Mouse (Mus musculus) testis, postnatal 14 days (tissue): ENCODE results near the gene Gm20388.

Experiments
- DNase-seq: peaks from one replicate; pipeline ENCODE4 v3.0.0; 2021; ENCODE audit warnings: low spot score

Gene Gm20388

DNA sequence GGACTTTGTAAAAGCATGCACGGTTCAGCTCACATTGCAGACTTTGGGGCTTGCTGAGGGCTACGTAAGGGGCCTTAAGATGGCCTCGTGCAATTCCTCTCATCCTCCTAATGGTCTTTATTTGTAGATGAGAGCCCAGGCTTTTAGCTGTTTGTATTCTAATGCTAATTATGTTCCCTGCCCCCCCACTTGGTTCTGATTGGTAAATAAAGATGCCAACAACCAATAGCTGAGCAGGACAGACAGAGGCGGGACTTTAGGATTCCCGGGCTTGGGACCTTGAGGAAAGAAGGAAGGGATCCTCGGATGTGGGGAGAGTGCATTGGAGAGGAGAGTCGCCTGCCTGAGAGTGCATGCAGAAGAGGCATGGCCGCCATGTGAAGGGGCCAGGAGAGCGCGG lies 3849.3 kb downstream of the Gm20388 start:
- DNase-seq = no peak

DNA sequence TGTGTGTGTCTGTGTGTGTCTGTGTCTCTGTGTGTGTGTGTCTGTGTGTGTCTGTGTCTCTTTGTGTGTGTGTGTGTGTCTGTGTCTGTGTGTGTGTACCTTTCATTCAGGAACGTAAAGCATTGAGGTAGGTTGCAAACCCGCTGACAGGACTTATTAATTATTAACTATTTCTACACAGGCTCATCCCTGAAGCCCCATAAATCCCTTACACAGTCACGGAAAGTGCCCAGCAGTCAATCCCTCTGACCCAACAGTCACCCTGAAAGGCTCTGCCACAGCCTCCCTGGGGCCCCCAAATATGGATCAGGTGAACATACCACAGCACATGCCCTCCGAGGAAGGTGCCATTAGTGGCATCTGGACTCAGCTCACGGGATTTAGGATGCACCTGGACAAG lies 3849.9 kb downstream of the Gm20388 start:
- DNase-seq = no peak

DNA sequence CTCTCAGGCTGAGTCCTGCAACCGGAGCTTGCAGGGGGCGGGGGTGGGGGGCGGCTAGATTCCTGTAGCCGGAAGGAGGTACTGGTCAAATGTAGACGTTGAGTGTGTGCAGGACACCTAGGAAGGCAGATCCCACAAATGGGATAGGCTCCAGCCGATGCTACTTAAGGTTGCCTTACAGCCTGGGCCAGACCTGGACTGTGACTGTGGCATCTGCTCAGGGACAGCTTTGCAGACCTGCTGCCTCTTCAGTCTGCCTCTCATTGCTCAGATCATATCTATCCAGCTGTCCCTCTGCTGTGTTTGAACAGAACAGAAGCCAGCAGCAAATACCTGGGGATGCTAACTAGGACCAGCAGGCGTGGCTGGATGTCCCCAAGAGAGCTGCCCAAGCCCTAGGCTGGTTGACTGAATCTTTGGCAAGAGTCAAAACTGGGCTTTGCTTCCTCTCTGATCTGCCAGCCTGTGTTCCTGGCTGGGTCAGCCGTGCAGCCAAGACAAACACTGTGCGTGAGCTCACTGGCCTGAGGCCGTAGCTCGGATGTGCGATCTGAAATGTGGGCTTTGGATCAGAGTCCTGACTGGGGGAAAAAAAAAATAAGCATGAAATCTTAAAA lies 3850.7 kb downstream of the Gm20388 start:
- peak; percentile 29 for DNase-seq

DNA sequence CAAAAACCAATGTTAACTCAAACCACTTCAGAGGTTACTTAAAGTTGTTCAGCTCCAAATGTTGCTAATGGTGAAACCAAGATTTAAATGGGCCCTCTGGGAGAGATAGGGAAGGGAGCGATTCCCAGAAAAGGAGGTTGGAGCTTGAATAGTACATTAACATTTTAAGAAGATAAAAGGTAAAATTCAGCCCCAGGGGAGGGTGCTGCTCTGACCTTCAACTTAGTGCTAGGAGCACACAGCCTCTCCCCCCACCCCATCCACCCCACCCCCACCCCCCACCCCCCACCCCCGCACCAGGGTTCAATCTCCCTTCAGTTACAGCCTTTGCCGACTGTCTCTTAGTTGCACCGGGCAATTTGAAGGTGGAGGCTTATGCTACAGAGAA lies 3851.2 kb downstream of the Gm20388 start:
- no peak for DNase-seq

DNA sequence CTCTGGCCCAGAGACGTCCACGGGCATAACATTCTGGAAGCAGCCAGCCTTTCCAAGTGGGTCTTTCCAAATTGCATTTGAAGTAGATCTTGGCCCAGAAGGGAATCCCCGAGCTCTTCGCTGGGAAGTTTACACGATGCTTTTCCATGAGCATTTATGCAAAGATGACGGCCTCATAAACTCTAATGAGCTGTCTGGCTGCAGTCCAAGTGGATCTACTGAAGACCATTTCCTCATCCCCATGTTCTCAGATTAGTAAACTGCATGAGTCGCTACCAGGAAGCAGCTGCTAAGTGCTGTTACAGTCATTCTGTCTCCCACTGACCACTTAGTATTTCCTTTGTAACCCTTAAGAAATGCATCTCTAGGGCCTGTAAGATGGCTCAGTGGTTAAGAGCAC lies 3852.7 kb downstream of the Gm20388 start:
- no peak for DNase-seq

DNA sequence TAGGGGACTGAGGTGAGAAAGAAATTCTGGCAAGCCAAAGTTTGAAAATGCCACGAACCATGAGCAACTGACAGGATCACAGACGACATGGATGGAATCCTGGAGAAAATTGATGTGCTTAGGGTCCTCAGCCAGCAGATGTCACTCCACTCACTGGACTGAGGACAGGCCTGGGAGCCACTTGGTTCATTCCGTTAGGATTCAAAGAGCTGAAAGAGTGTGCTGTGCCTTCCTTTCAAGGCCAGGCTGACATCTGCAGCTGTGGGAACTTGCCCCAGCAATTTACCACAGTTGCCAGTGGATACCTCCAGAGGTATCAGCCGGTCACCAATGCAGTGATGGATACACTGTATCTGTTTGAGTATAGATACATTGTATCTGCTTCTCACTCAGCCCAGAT lies 3854.0 kb downstream of the Gm20388 start:
- peak; percentile 77 for DNase-seq

DNA sequence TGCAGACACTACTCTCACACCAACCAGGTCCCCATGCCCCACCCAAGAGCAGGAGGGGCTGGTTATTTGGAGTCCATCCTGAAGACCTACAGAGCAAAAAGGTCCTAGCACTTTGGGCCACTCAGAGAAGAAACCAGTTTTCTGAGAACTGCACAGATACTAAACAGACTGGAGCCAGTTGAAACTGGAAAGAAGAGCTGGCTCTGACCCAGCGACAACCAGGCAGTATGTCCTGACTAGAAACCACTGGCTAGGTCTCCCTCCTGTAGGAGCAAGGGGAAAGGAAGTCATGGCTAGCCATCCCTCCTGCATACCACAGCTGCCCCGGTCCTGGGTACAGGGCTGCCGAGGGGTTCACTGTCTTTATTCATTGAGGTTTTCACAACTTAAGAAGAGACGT lies 3855.9 kb downstream of the Gm20388 start:
- DNase-seq = no peak

DNA sequence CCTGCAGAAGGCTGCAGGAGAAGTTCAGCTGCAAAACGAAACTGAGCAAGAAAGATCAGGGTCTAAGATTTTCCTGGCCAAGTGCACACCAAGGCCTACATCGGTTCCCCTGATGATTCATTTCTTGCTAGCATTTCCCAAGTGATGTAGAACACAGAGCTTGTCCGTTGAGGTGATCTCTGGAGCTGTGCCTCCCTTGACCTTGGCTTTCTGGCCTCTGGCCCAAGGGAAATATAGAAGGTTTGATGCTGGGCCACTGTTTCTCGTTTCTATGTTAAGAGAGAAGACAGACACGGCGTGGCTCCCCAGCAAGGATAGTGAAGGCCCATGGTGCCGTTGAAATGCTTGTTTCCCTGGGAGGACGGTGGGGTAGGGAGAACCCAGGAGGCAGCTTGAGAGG lies 3857.2 kb downstream of the Gm20388 start:
- no peak for DNase-seq

DNA sequence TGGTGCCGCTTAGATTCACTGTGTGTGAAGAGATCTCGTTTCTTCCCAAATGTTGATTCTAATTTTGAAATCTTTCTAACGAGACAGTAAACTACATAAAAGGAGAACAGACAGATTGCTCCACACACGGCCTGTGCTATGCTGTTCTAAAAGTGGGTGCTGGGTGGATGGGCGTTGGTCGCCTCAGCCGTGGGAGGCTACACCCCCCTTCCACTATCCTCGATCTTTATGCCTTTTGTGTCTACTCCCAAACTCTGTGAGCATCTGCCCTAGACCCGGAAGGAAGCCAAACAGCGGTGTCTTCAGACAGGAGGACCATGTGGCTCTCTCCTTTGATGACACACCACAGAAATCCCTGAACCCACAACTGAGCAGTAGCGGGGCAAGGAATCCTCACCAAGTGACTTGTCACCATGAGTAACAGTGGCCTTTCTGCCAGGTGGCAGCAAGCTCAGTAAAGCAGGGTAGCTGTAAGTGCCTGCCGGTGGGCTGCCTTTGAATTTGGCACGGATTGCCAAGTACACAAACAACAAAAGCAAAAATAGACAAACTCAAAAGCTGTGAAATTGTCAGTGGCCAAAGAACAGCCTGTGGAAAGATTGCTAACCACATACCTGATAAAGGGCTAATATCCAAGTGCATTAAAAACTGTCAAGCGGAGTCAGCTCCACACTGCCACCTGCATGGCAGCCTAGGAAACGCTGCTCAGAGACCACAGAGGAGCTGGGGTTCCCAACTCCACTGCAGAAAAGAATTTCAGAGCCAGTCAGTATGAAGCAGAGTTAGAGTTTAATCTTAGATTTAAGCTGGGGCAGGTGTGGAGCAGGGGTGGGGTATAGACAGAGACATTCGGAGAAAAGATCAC lies 3858.1 kb downstream of the Gm20388 start:
- DNase-seq = no peak

DNA sequence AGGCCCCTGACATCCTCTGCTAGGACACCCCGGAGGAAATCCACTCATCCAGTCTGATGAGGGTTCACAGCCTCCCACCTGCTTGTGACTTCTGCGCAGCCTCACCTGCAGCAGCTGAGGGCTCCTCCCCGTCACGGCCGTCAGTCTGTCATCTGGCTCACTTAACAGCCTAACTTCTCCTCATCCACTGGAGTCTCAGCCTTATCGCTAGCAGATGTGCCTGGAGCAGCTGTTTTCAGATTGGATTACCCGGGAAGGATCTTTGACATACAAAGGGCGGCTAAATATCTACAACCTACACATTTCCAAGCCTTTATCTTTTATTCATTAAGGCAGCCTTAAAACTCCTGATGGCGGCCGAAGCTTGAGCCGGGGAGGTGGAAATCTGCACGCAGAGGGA lies 3862.8 kb downstream of the Gm20388 start:
- no peak for DNase-seq

DNA sequence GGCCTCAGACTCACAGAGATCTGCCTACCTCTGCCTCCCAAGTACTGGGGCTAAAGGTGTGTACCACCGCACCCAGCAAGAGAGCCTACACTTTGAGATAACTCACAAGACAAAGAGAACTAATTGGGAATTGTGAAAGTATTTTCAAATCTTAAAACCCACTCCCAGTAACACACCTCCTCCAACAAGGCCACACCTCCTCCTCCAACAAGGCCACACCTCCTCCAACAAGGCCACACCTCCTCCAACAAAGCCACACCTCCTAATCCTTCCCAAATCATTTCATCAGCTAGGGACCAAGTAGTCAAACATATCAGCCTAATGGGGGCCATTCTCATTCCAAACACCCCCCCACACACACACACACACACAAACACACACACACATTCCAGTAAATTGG lies 3863.8 kb downstream of the Gm20388 start:
- DNase-seq = no peak

DNA sequence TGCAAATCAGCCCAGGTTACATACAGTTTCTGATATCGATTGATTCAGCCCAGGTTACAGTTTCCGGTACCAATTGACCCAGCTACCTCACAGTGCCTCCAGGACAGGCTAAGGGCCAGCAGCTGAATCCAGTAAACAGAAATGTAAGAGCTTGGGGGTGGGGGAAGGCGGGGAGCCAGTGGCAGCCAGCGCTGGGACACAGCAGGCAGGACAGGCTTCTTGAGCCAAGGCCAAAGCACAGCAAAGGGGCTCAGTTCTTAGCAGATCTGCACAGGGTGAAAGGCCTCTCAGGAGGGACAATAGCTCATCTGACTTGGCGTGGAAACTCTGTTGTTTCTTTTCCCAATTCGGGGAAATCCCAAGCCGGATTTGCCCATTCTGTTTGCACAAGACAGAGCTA lies 3866.7 kb downstream of the Gm20388 start:
- peak; percentile 26 for DNase-seq

DNA sequence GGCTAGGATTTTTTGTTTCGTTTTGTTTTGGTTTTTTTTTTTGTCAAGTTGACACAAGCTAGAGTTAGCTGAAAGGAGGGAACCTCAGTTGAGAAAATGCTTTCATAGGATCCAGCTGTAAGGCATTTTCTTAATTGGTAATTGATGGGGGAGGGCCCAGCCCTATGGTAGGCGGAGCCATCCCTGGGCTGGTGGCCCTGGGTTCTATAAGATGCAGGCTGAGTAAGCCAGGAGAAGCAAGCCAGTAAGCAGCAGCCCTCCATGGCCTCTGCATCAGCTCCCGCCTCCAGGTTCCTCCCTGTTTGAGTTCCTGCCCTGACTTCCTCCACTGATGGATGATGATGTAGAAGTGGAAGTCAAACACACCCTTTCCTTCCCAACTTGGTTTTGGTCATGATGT lies 3869.8 kb downstream of the Gm20388 start:
- no peak for DNase-seq

DNA sequence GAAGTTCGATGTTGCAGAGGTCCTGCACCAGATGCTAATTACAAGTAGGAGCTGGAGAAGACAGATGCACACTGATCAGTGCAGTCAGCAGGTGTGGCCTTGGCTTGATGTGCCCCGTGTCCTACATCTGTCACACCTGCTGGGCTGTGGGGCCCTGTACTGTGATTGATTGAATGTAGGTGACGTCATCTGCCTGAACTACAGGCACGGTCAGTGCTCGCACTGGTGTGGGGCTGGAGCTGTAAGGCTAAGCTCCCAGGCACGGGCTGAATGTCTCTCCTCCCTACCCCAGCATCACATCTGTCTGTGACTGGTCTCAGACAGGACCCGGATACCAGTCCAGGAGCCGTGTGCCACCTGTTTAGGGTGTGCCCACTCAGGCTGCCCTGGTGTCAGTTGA lies 3870.6 kb downstream of the Gm20388 start:
- no peak for DNase-seq

DNA sequence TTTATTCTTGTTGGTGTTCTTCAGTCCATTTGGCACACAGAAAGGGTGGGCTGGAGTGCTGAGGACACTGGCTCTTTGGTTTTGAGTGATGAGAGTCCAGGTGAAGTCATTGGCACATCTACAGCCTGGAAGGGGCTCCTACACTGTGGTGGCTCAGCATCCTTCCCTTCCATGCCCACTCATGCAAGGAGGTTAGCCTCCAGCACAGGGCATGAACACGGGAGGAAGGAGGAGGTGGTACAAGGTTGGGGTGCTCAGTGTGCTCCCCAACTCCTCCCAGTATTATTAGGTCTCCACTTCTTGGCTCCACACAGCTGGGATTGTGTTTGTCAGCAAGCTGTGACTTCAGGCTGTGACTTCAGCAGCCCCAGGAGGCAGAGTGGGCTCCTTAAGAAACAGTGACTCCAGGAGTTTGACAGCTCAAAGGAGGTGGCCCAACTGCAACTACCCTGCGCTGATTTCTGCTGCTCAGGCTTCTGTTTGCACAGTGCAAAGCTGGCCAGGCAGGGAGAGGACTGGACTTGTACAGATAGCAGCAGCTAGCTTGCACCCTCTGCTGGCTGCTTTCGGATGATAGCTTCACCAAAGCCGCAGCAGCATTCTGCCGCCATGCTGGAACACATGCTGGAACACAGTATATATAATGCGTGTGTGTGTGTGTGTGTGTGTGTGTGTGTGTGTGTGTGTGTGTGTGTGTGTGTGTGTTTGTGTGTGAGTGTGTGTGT lies 3873.0 kb downstream of the Gm20388 start:
- peak; percentile 64 for DNase-seq

DNA sequence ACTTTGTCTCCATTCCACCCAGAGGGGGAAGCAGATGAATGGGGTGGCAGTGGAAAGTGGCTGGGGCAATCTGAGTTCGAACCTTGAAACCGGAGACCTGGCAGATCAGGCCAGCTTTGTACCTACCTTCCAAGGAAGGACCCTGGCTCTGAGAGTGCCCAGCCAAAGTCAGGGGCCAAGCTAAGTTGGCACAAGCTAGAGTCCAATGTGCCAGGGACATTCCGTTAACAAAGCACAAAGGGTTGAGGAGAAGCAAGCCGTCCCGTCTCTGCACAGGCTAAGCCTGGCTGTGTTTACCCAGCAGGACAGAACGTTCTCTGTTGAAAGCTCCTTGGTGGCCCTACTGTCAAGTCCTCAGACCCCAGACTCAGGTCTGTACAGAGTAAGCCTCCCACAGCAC lies 3875.5 kb downstream of the Gm20388 start:
- DNase-seq = peak; percentile 31

DNA sequence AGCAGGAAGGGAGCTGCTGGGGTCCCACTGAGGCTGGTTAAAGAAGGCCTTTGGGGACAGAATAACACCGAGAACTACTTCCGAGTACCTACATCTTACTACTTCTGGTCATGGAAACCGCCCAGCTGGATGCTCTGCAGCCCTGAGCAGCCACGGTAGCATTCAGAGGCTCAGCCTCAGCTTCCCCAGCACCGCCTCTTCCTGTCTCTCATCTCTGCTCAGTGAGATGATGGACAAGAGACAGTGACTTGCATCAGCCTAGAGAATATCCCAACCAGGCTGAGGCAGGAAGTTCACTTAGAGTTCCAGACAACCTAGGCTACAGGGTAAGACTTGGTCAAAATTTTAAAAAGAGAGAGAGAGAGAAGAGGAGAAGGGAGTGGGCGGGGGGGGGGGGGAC lies 3876.0 kb downstream of the Gm20388 start:
- no peak for DNase-seq

DNA sequence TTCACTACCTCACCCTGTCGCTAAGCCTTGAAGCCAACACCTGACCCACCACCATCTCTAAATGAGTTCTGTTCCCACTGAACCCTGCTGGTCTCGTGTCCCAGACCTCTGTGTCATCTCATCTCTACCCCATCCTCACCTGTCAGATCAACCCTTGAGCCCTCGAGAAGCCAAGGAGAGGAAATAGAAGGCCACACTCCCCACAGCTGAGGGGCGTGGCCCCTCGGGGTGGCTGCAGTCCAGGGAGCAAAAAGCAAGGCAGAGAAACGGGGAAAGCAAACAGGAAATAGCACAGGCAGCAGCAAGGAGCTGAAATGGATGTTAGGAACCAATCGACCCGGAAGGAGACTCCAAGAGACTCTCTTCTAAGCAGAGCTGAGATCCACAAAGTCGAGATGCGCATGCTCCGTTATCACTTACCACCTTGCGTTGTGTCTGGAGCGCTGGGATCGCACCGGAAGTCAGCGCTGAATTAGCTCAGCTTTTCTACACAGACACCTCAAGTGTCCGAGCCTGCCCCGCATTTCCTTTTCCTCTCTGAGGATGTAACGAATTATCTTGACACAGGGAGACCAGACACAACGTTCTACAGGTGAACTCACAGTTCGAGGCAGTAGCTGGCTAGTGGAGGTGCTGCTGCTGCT lies 3876.7 kb downstream of the Gm20388 start:
- no peak for DNase-seq

DNA sequence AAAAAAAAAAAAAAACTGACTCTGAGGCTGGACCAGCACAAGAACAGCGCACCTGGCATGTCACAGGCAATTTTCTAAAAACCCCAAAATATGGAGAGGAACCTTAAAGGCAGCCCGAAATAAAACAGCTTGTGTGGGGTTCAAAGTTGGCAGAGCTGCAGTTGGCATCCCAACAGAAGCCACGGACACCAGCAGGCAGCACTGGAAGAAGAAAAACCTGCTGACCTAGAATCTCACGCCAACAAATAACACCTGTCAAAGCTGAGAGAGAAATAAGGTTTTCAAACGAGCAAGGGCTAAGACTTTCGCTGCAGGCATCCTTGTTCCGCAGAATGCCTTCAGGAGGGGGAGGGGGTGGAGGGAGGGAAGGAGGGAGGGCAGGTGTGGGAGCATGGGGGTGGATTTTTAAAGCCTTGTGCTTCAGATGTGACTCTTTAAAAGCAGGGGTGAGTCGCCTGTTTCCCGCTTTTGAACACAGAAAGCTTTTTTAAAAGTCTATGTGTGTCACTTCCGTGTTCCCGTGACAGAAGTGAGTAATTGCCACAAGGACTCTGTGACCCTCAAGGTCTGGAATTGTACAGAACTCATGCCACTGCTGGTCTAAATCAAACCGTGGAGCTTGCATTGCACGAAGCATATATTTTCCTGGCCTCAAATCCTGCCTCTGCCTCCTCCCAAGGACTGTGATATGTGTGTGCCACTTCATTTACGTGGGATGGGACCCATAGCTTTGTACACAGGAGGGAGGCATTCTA lies 3878.0 kb downstream of the Gm20388 start:
- DNase-seq = no peak

DNA sequence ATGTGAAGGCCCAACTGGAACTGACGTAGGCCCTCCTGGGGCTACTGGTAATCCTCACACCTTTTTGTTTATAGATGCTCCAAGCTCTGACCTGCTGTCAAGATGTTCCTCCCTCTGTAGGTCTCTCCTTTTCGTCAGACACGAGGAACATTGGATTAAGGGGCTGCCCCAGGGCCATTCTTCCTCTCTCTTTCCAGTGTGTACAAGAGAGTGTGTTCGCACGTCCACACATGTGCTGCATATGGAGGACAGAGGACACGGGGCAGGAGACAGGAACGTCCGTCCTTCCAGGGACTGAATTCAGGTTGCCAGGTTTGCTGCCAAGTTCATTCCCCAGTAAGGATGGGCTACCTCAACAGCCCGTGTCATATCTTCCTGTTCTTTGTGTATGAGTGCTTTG lies 3878.8 kb downstream of the Gm20388 start:
- no peak for DNase-seq

DNA sequence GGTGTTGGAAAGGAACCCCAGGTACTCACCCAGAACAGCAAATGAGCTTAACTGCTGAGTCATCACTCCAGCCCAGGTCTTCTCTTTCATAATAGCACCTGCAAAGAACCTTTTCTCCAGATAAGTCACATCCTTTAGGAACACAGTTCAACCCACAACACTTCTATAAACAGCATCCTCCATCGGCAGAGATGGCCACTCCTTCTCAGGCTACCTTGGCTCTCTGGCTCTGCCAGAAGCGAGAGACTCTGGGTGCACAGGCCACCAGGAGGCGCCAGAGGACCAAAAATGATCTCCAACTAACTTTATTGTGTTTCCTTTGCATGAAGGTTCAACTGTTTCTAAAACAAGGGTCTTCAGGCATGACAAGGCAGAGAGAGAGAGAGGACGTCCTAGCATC lies 3879.3 kb downstream of the Gm20388 start:
- DNase-seq = peak; percentile 59
